Mouse (Mus musculus): ENCODE measurements around the gene Fis1. TPM values are rescaled to one million over a fixed set of nuclear protein-coding genes. Genes with fewer than 3 reads are reported as not detected.

The Fis1 gene
- 9.0 TPM for polyA plus RNA-seq (2014; fragmentation: Illumina TruSeq; extraction: RNeasy Lipid Tissue Mini Kit (QIAGEN cat#74804); ENCODE audit: low read depth, low replicate concordance)

GRCm38 (mm10) chr5:136953015-136953414 lies at the start of gene Fis1:
TSS of gene Fis1 (plus strand) at chr5:136953275.

GRCm38 (mm10) chr5:136907991-136908857 lies 44.9 kb upstream of the Fis1 start, which contains the start of gene Ift22:
TSS of gene Ift22 (plus strand) at chr5:136908150.

GRCm38 (mm10) chr5:136966331-136966730 lies 13.3 kb downstream of the Fis1 start, which contains the start of gene Cldn15:
TSS of gene Cldn15 (plus strand) at chr5:136966616.

GRCm38 (mm10) chr5:136986695-136987137 lies 33.6 kb downstream of the Fis1 start, which contains the start of gene Plod3:
TSS of gene Plod3 (plus strand) at chr5:136987019.

GRCm38 (mm10) chr5:136987934-136988271 lies 34.8 kb downstream of the Fis1 start, which contains the start of gene Znhit1:
TSS of gene Znhit1 (minus strand) at chr5:136988021.

Other genes starting within 250 kb of the Fis1 start
- gene Col26a1, start 70.1 kb upstream of the Fis1 start, polyA plus RNA-seq (2014; fragmentation: Illumina TruSeq; extraction: RNeasy Lipid Tissue Mini Kit (QIAGEN cat#74804); ENCODE audit: low read depth, low replicate concordance), result not detected
- gene Ift22, start 45.1 kb upstream of the Fis1 start, polyA plus RNA-seq (2014; fragmentation: Illumina TruSeq; extraction: RNeasy Lipid Tissue Mini Kit (QIAGEN cat#74804); ENCODE audit: low read depth, low replicate concordance), result 1.7 TPM
- not detected for gene Cldn15, start 13.3 kb downstream of the Fis1 start, polyA plus RNA-seq (2014; fragmentation: Illumina TruSeq; extraction: RNeasy Lipid Tissue Mini Kit (QIAGEN cat#74804); ENCODE audit: low read depth, low replicate concordance)
- 1.1 TPM for gene Plod3, start 33.7 kb downstream of the Fis1 start, polyA plus RNA-seq (2014; fragmentation: Illumina TruSeq; extraction: RNeasy Lipid Tissue Mini Kit (QIAGEN cat#74804); ENCODE audit: low read depth, low replicate concordance)
- gene Znhit1, start 34.7 kb downstream of the Fis1 start, polyA plus RNA-seq (2014; fragmentation: Illumina TruSeq; extraction: RNeasy Lipid Tissue Mini Kit (QIAGEN cat#74804); ENCODE audit: low read depth, low replicate concordance), result 6.6 TPM
- not detected for gene Vgf, start 73.1 kb downstream of the Fis1 start, polyA plus RNA-seq (2014; fragmentation: Illumina TruSeq; extraction: RNeasy Lipid Tissue Mini Kit (QIAGEN cat#74804); ENCODE audit: low read depth, low replicate concordance)
- gene Ap1s1, start 92.9 kb downstream of the Fis1 start, polyA plus RNA-seq (2014; fragmentation: Illumina TruSeq; extraction: RNeasy Lipid Tissue Mini Kit (QIAGEN cat#74804); ENCODE audit: low read depth, low replicate concordance), result 9.6 TPM
- 0.69 TPM for gene Serpine1, start 119.0 kb downstream of the Fis1 start, polyA plus RNA-seq (2014; fragmentation: Illumina TruSeq; extraction: RNeasy Lipid Tissue Mini Kit (QIAGEN cat#74804); ENCODE audit: low read depth, low replicate concordance)
- 7.7 TPM for gene Trim56, start 162.9 kb downstream of the Fis1 start, polyA plus RNA-seq (2014; fragmentation: Illumina TruSeq; extraction: RNeasy Lipid Tissue Mini Kit (QIAGEN cat#74804); ENCODE audit: low read depth, low replicate concordance)
- gene Muc3, start 196.0 kb downstream of the Fis1 start, polyA plus RNA-seq (2014; fragmentation: Illumina TruSeq; extraction: RNeasy Lipid Tissue Mini Kit (QIAGEN cat#74804); ENCODE audit: low read depth, low replicate concordance), result 0.26 TPM

Measured in liver, adult 10 weeks (tissue).